Mouse (Mus musculus) regulatory T cell (primary cell): Measurements from ENCODE around the gene Zcchc12.

ENCODE experiments used
- in situ Hi-C: fragments of 300-600 bp; cut with MboI, MseI; formaldehyde crosslinking; loops from one replicate; pipeline ENCODE4 v1.15.1; 2025; ENCODE audit warnings: high pct_unique_total_duplicates

The Zcchc12 gene

DNA sequence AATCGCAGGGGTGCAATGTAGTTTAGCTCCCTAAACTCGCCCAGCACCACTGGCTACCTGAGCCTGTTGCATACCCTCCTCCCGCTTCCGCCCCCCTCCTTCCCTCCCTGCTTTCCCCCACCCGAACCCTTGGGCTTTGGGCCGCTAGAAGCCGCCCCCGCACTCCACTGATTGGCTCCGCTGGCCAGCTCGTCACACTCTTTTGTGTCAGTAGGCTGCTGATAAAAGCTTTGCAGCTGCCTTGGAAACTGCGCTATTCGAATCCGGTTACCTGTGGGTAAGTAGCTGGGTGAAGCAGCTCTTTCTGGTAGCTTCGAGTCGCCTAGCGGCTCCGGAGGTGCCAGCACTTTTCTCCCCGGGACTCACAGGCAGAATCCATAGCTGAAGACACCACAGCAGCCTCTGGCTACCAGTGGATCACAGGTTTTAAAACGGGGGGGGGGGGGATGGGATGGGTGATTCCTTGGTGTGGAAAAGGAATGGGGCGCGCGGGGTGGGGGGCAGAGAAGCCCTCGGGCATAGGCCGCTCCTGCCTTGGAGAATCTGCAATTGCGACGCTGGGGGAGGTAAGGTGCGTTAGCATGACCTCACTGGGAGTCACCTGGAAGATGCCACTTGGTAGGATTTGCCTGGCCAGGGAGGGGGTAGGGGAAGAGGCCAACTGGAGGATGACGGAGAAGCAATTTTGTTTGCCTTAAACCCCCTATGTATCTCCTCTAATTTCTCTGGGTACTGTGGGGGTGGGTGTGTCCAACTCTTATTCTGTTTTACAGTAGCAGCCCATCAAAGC lies at the start of gene Zcchc12:
TSS of gene Zcchc12 (plus strand) at position 169 of the 790 bp plus-strand sequence.
- in situ Hi-C loops: no loop called here

DNA sequence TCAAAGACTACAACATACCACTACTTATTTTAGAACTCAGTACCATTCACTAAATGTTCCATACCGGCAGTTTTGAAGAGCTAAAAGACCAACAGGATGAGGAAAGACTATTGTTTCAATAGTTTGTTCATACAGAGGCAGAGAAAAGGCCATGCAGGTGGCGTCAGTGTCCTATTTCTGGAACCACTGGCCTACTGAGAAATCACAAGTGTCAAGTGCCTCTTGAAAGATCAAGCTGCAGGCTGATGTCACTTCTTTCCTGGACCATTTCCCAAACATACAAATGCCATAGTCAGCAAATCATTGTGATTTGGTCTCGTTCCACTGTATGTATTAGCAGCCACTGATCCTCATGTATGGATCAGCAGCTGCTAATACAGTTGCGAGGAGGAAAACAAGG lies 49.0 kb upstream of the Zcchc12 start:
- in situ Hi-C loops: no loop called here

DNA sequence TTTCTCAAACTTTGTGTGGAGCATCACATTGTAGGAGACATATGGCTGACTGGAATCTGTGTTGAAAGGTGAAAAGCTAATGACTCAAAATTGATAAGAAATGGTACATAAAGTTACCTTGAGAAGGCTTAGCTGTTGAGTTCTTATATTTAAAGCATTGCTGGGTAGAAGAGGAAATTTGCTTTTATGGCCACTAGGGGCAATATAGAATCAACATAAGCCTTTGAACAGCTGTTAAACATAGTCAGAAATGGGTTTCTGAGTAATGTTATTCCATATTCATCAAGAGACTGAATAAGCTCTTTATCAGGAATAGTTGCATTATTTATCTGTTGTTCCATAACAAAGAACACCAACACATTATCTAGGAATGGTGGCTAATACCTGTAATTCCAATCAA lies 45.6 kb upstream of the Zcchc12 start:
- in situ Hi-C loops: no loop called here

DNA sequence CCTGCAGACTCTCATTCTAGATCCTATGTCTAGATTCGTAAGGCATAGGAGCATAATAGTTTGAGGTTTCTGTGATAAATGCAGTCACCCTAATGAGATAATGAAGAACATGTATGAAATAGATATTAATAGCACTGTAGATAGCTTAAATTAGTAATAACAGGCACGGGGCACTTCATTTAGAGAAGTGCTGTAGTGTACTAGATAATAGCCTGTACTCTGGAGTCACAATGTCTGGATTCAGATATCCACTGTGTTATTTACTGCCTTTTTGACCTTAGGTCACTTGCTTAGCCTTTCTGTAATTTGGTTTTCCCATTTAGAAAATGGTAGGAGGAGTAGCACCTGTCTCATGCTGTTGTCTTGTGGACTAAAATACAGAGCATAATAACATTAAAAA lies 39.0 kb upstream of the Zcchc12 start:
- in situ Hi-C loops: no loop called here

DNA sequence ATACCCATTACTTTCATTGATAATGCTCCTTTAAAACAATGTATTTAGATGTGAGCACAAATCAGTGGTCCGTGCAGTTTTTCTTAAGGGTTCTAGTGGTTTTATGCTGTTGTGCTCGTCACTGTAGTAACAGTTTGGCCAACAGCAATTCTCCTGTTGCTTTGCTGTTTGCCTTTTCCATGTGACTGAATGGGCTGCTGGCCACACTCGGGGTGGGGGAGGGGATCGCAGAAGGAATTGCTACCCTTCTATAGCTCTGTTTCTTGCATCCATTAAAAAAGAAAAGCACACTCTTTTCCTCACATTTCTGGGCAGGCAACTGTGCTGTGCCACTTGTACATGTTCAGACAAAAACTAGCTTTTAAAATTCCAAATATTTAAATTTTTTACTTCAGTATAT lies 34.1 kb upstream of the Zcchc12 start:
- in situ Hi-C loops: no loop called here

DNA sequence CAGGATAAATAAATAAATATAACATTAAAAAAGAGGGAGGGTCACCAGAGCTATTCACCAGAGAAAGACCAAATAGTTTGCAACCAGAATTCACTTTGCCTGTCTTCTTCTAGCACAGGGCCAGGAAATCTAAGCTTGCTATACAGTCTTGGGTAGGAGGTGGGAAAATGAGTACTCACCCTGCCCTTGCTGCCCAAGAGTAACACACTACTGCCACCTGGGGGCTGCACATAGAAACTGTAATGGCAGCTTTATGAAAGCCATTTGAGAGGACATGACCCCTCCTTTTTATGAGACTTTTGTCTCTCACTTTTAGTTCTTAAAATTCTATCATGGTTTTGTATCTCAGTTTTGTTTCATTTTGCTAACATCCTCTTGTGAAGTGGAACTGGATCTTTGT lies 12.1 kb upstream of the Zcchc12 start:
- in situ Hi-C loops: loop anchor here (5.0 kb wide), 1 partner anchor 351 kb away; no protein-coding TSS in a partner anchor

DNA sequence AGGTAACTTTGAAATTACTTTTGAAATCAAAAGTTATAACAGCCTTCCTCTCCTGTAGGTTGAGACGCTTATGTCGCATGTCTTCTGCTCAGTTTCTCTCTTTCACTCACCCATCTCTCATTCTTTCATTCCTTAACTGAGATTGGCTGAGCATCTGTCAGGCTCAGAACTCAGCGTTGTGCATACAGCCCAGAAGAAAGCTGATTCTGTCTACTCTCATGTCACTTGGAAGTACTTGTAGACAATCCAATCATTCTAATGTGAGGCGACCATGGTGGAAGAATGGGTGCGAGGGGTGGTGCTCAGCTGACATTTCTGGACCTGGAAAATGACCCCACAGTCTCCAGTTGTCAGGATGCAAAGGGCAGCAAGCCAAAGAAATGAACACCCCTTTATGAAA lies 9.7 kb upstream of the Zcchc12 start:
- in situ Hi-C loops: no loop called here

DNA sequence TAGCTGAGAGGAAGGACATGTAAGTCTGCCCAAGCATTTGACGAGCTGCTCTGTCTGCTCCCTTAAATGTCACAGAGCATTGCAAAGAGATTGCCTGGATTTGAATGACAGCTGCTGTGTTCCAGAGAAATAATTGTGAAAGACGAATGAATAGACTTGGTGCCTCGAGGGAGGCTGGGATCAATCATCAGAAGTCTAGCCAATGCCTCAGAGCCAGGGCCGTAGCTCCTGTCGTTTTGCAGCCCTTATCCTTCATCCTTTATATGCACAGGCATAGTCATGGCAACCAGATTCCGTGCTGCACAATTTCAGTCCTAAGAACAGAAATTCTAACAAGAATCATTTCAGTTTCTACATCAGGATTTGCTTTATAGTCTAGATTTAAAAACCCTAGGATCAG lies 9.3 kb upstream of the Zcchc12 start:
- in situ Hi-C loops: no loop called here

DNA sequence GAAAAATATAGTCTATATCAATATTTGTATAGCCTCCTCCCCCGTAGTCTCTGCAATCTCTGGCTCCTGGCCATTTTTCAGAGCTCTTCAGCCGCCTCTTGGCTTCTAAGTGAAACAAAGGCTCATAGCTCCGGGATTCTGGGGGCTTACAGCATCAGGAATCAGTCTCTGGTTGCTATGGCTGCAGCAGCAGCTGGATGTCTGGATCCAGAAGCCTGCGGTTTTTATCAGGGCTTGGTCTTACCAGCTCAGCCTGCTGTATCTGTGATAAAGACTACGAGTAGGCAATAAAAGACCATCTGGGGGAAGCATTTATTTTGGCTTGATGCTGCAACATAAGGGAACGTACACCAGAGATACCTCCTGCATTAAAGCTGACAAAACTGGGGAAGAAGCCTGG lies 1.8 kb upstream of the Zcchc12 start:
- in situ Hi-C loops: no loop called here

DNA sequence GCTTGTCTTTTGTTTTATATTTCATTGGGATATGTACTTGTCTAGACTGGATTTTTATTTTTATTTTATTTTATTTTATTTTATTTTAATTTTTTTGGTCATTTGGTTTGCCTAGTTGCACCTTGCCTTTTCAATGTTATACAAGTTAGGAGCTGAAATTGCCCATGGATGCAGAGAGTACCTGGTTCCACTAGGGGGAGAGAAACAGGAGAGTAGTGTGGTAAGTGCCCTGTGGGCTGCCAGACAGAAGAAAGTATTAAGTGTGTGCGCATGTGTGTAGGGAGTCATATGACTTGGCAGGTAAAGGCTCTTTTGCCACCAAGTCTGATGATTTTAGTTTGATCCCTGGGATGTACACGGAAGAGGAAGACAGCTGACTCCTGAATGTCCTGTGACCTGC lies 13.8 kb downstream of the Zcchc12 start:
- in situ Hi-C loops: no loop called here

DNA sequence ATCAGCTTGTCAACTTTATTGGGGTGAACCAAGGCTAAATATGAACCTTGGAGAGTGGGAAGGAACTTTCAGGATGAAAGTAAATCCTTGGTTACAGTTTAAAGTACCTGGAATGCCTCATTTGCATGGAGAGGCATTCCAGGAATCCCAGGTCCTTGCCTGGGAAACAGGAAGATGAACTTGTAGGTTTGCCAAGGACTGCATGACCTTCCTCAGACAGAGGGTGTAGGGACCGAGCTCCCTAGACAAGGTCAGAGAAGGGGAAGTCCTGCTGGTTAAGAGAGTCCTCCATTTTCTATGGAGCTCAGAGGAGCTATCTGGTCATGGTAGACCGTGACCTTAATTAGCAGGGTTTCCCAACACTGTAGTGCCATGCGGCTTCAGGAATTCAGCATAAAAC lies 15.5 kb downstream of the Zcchc12 start:
- in situ Hi-C loops: no loop called here

DNA sequence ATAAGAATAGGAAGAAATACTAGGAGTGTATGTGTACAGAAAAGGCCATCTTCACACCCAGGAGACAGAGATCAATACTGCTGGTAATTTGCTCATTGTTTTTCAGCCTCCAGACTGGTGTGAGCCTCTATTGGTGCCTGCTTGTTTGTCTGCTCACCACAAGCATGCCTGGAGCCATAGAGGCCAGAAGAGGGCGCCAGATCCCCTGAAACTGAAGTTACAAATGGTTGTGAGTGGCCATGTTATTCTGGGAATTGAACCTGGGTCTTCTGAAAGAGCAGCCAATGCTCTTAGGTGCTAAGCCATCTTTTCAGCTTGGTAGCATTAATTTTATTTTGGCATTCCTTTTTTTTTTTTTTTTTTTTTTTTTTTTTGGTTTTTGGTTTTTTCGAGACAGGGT lies 25.7 kb downstream of the Zcchc12 start:
- in situ Hi-C loops: no loop called here

DNA sequence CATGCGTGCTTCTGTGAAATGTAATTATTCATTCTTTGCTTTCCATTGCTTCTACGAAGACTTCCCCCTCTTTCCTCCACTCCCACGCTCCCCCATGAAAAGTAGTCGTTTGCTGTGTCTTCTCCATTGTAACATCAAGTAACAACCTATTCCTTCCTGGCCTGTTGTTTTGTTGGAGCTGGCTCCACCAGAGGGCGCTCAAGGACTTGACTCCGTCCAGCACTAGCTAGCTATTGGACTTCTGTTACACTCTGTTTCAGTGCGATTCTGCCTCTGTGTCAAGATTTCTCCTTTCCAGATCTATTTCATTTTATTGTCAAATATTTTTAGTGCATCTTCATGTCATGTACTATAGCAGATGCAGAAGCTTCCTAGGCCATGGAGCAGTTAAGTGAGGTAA lies 30.1 kb downstream of the Zcchc12 start:
- in situ Hi-C loops: loop anchor here (5.0 kb wide), 1 partner anchor 162 kb away; no protein-coding TSS in a partner anchor

DNA sequence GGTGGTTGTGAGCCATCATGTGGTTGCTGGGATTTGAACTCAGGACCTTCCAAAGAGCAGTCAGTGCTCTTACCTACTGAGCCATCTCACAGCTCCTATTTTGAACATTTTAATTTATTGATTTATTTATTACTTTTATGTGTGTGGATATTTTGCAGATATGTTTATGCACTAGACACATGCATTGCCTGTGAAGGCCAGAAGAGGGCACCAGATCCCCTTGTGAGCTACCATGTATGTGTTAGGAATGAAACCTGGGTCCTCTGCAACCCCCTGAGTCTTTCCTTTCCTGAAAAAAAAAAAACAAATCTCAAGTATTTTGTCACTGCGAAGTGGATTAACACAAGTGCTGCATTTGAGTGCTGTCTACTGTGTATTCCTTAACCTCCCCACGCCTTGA lies 30.9 kb downstream of the Zcchc12 start:
- in situ Hi-C loops: loop anchor here (5.0 kb wide), 1 partner anchor 161 kb away; no protein-coding TSS in a partner anchor

DNA sequence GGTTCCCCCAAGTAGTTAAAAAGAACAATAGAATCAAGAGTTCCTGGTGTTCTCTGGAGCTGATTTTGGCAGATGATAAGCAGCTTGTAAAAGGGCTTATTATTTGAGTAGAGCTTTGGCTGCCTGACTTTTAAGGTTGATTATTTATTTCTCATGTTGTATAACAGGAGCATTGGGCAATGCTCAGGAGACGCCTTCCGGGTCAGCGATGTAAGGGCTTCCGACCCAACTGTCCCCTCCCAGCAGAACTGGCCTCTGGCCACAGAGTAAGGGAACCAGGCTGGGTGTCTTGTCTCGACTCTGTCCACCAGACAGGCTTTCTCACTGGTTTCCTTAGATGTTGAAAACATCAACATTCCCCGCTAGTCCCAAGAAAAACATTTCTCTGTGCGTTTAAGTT lies 33.2 kb downstream of the Zcchc12 start:
- in situ Hi-C loops: loop anchor here (5.0 kb wide), 1 partner anchor 158 kb away; no protein-coding TSS in a partner anchor

DNA sequence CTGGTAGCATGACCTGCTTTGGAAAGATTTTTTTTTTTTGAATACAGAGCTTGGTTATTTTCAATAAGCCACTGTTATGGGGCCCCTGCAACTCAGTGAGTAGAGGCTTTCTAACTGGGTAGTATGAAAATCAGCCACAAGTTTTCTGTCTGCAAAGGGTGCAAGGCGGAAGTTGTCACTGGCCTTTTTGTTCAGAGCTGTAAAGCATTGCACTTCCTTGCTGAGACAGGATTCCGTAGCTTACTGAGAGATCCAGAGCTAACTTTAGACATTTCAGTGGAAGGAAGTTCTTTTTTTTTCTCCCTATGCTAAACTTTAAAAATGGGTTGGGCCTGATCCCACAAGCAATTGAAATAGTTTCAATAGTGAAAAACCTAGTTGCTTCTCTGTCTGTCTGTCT lies 33.6 kb downstream of the Zcchc12 start:
- in situ Hi-C loops: loop anchor here (5.0 kb wide), 1 partner anchor 158 kb away; no protein-coding TSS in a partner anchor

DNA sequence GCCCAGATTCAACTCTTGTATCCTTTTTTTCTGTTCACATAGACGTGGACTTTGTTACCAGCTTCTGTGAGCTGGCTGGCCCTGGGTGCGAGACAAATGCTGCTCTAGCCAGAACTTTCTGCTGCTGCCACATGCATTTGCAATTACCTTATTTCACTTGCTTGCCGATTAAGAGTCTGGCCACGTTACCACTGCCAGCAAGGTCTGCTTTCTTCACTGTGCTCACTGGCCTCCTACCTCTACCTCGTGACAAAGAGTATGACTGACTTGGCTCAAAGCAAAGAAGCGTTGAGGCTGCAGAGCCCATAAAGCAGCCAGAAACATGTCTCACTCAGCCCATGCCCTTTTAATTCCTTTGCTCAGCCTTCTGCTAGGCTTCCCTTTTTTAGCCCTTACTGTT lies 39.9 kb downstream of the Zcchc12 start:
- in situ Hi-C loops: no loop called here
